Mouse (Mus musculus) adrenal gland, adult (tissue): ENCODE results near the gene Aldh1a2.

Source experiments
- DNase-seq, 2 experiments: peaks; one replicate each; pipeline ENCODE4 v3.0.0; 2022 to 2023; ENCODE audit warnings: low spot score in 1 of 2; ENCODE audit not compliant: inconsistent age in 2 of 2

The Aldh1a2 gene

GRCm38 (mm10) chr9:71288738-71289137, 73.1 kb downstream of the Aldh1a2 start:
- no peak for DNase-seq

GRCm38 (mm10) chr9:71289810-71290209, 74.2 kb downstream of the Aldh1a2 start:
- no peak for DNase-seq

DNA sequence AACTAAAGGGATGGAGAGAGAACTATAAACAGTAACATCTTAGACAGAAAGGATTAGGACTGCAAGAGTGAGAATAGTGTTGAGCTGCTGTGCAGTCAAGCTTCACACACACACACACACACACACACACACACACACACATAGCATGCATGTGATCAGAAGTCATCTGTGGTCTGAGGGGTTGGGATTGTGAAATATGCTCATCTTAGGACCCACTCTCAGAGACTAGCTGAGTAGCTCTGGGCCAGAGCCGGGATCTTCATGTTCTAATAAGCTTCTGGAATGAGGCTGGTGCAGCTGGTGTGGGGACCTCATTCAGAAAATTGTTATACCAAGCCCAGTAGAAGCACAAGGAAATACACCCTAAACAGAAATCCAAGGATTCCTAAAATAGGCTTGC, 75.1 kb downstream of the Aldh1a2 start:
- DNase-seq, result no peak

- no peak for DNase-seq
Observed at GRCm38 (mm10) chr9:71295501-71295900, 79.9 kb downstream of the Aldh1a2 start.

GRCm38 (mm10) chr9:71303594-71303993, 88.0 kb downstream of the Aldh1a2 start:
- DNase-seq, result no peak

DNA sequence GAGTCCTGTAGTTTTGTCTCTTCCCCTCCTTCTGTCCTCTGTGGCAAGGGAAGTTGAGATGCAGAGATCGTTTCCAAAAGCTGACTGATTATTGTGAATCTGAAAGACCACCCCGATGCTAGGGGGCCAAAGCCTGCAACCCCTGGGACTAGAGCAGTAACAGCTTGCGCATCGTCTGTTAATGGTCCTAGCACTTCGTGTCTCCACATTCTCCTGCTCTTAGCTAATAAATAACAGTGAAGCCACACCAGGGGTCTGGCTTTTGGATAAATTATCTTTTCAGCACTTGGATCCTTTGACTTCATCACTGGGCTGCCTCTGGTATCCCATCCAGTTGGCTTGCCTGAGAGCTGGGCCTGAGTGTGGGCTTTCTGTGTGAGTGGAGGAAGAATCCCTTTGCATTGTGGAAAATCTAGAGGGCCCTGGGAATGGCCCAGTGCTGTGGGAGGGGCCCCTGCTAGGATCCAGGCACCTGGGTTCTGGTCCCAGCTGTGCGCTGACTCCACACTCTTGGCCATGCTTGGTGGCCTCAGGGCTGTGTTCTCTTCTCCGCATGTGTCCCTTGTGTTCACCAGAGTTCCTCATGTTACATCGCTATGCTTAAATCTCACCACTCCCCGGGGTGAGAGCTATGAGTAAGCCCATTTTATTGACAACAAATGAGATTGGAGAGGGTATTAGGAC, 91.7 kb downstream of the Aldh1a2 start:
- DNase-seq, result no peak

- peak in 1 of 2 experiments; percentile 40 for DNase-seq
Observed at GRCm38 (mm10) chr9:71315960-71316359, 100.4 kb downstream of the Aldh1a2 start.

GRCm38 (mm10) chr9:71317096-71317920, 101.7 kb downstream of the Aldh1a2 start:
- DNase-seq, result peak; percentile 22 to 65

DNA sequence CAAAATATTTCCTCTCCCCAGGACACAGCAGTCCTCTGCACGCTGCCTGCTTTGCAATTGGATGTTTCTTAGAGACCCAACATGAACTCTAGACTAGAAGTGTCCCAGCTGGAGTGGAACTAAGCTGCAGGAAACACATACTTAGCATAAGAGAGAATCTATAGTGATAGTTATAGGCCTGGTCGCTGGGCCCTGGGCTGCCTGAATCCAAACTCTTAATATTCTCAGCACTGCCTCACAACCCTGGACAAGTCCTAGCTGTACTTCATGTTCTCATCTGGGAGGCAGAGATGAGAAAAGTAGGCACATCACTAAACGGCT, 102.3 kb downstream of the Aldh1a2 start:
- DNase-seq, result no peak

DNA sequence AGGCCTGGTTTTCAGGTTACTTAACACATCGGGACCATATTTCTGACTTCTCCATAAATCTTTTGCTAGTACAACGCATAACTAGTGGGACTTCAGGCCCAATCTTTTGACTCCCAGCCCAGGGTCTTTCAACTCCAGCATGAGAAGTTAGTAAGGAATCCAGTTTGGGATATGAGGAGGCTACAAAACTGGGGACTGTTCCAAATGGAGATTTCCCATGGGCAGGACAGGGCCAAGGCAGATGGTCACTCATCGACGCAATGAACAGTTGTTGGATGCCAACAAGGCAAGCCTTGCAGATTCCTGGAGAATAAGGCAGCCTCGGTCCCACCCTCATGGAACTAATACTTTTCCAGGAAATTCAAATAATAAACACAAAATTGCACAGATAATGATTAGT, 104.2 kb downstream of the Aldh1a2 start:
- DNase-seq, result no peak

DNA sequence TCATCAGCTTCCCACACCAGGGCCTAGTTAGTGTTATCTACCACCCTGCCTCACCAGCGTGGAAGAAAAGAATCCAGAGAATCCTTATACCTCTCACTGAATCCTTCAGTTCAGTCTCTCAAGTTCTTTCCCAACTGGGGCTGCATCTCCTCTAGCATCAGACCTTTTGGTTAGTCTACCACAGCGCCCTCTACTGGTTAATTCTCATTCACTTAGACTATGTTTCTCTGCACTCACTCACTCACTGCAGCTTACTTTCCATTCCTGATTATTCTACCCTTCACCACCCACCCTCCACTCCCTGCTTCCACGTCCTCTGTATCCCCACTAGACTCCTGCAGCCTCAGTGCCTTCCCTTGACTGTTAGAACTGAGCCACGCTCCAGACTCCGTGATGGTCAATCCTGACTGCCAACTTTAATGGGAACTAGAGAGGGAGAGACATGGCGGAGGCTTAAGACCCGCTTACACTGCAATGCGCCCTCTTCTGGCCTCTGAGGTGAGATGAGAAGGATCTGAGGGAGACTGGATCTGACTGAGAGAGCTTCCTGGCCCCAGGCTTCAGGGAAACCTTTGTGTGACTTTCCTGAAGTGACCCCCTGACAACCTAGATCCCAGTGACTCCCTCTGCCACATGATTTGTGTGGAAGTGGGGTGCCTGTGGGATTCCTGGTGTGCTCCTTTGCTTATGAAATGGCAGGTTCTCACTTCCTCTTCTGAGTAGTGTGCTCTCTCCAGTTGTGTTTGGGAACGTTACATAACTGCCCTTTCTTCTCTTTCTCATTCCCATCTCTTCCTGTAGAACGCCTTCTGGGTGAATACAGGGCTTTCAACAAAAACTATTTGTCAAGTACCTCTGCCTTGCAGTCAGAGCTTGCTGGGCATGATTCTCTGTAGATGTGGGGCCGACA, 104.9 kb downstream of the Aldh1a2 start:
- peak; percentile 32 to 71 for DNase-seq

GRCm38 (mm10) chr9:71321436-71321835, 105.8 kb downstream of the Aldh1a2 start:
- no peak for DNase-seq

DNA sequence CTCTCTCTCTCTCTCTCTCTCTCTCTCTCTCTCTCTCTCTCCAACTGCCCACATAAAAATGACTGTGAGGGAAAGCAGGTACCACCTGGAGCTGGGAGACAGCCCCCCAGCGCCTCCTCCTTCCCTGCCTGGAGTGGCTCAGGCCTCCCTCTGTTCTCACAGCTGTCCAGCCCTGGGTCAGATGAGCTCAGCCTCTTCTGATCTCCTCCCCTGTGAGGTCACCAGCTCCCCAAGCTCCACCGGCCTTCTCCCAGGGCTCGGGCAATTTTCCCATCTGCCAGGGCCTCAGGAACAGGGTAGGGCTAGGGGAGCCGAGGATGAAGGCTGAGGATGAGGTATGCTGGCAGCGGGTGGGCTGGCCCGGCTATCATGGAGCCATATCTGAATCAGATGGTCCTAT, 106.3 kb downstream of the Aldh1a2 start:
- peak in 1 of 2 experiments; percentile 9 for DNase-seq

DNA sequence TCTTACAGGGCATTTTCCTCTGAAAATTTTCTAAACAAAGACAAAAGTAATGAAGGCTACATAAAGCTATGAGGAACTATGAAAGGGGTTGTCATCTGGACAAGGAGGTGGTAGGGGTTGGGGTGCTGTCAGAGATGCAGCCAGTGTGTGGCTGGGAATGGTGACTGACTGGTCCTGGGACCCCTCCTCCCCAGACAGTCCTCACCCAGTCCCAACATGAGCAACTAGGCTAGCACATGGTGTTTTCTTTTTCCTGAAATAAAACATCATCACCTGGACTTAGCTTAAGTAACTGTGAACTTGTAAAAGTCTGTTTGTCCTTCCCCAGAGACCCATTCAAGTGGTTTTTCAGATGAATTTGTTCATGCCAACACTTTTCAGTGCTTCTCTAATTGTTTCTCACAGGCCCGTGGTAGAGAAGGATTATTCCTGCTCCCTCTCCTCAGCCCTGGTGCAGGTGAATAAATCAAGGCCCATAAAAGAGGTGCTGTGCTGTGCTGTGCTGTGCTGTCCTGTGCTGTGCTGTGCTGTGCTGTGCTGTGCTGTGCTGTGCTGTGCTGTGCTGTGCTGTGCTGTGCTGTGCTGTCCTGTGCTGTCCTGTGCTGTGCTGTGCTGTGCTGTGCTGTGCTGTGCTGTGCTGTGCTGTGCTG, 107.8 kb downstream of the Aldh1a2 start:
- DNase-seq, result no peak

GRCm38 (mm10) chr9:71324060-71324459, 108.5 kb downstream of the Aldh1a2 start:
- DNase-seq, result no peak

DNA sequence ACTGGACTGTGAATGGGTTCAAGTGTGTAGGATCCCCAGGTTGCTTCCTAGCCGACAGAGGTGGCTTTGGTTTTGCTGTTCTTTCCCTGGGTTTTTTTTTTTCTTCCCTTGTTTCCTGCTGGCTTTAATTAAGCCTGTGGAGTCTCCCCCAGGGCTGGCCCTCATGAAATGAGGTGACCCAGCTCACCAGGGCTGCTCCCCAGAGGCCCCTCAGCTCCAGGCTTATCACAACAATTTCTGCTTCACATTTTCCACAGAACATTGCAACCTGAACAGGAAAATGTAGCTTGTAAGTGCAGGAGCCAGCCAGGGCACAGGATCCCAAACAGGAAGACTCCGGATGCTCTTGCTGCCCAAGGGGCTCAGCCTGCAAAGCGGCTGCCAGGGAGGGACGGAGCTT, 110.7 kb downstream of the Aldh1a2 start:
- DNase-seq, result no peak

DNA sequence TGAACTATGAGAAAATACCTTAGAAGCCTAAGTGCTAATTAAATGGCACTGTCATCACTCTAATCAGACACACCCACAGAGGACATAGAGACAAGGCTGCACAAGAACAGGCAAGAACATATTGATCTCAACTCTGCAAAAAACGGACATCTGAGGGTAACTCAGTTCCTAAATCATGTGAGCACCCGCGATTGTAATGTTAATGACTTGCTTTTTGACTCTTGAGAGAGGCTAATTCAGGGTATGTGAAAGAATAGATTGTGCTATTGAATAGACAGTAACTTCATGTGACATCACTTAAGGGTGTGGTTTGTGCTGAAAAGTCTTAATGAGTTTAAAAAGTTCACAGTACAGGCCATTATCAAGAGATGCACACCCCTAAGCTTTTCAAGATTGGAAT, 116.1 kb downstream of the Aldh1a2 start:
- DNase-seq, result no peak

GRCm38 (mm10) chr9:71336674-71337073, 121.1 kb downstream of the Aldh1a2 start:
- DNase-seq, result no peak

GRCm38 (mm10) chr9:71337425-71337824, 121.8 kb downstream of the Aldh1a2 start:
- DNase-seq, result no peak

GRCm38 (mm10) chr9:71340116-71340515, 124.5 kb downstream of the Aldh1a2 start:
- DNase-seq, result no peak
